Mouse (Mus musculus) CH12F3 (cell line): ENCODE results near the gene Rasl10b.

ENCODE experiments used
- in situ Hi-C: fragments of 300-500 bp; cut with MboI; formaldehyde crosslinking; loops from 2 replicates; pipeline ENCODE4 v1.14.3; 2020; ENCODE audit warnings: low sequenced_read_pairs

Rasl10b gene

GRCm38 (mm10) chr11:83461462-83462027, 52.6 kb downstream of the Rasl10b start:
- in situ Hi-C loops: no loop called here

GRCm38 (mm10) chr11:83462711-83463244, 53.8 kb downstream of the Rasl10b start, which contains the start of gene Mmp28:
TSS of gene Mmp28 (minus strand) at chr11:83463071.
- in situ Hi-C loops: no loop called here

- in situ Hi-C loops: no loop called here
Observed at GRCm38 (mm10) chr11:83465976-83466375, 57.0 kb downstream of the Rasl10b start.

- in situ Hi-C loops: no loop called here
Observed at GRCm38 (mm10) chr11:83467120-83467652, 58.2 kb downstream of the Rasl10b start.

GRCm38 (mm10) chr11:83468765-83469164, 59.8 kb downstream of the Rasl10b start:
- in situ Hi-C loops: no loop called here
